Mouse (Mus musculus) heart, embryonic 14.5 days (tissue): ENCODE results near the gene Wapl. TPM values are rescaled to one million over a fixed set of nuclear protein-coding genes. Genes with fewer than 3 reads are reported as not detected.
A peak's percentile ranks its signal among the peaks of the same experiment; 100 is the strongest.

Experiments used
- ATAC-seq: fragments of 200-750 bp; cut with Nextera tagmentation; 2 replicates; pipeline ENCODE4 v1.8.0; 2017; ENCODE audit warnings: low read depth, moderate TSS enrichment; ENCODE audit not compliant: insufficient number of reproducible peaks, insufficient read depth, low FRiP score
- H3K27ac ChIP-seq, 2 experiments: fragments of 200-500 bp in 1 of 2; fragments of 300-500 bp in 1 of 2; sonication (generic) in 1 of 2; replicated peaks in 1 of 2; 2 replicates each; pipeline ENCODE4 v1.5.1; 2012 to 2014; ENCODE audit warnings: low read depth in 2 of 2, low read length in 2 of 2, control low read depth in 1 of 2, mild to moderate bottlenecking in 1 of 2, mixed read lengths in 1 of 2; ENCODE audit not compliant: control insufficient read depth in 1 of 2, insufficient read depth in 1 of 2
- H3K27me3 ChIP-seq: fragments of 300-500 bp; sonication (generic); 2 replicates; pipeline ENCODE4 v1.6.1; 2014; ENCODE audit warnings: mild to moderate bottlenecking, low read length, control low read depth; ENCODE audit not compliant: control insufficient read depth, insufficient read depth
- H3K36me3 ChIP-seq: fragments of 300-500 bp; sonication (generic); 2 replicates; pipeline ENCODE4 v1.6.1; 2014; ENCODE audit warnings: mild to moderate bottlenecking, control low read depth, low read length, mixed read lengths; ENCODE audit not compliant: control insufficient read depth, insufficient read depth
- H3K4me1 ChIP-seq, 2 experiments: fragments of 200-500 bp in 1 of 2; fragments of 300-500 bp in 1 of 2; sonication (generic) in 1 of 2; 2 replicates each; pipeline ENCODE4 v1.6.1; 2012 to 2014; ENCODE audit warnings: low read length in 2 of 2, control low read depth in 1 of 2, mixed read lengths in 1 of 2; ENCODE audit not compliant: control insufficient read depth in 2 of 2, insufficient read depth in 2 of 2
- H3K4me2 ChIP-seq: fragments of 300-500 bp; sonication (generic); 2 replicates; pipeline ENCODE4 v1.6.1; 2014; ENCODE audit warnings: mild to moderate bottlenecking, low read length
- H3K4me3 ChIP-seq, 2 experiments: fragments of 200-500 bp in 1 of 2; fragments of 300-500 bp in 1 of 2; sonication (generic) in 1 of 2; 2 replicates each; pipeline ENCODE4 v1.5.1; 2012 to 2014; ENCODE audit warnings: low read length in 2 of 2, mild to moderate bottlenecking in 2 of 2, control low read depth in 1 of 2, low read depth in 1 of 2, moderate library complexity in 1 of 2; ENCODE audit not compliant: control insufficient read depth in 1 of 2, insufficient read depth in 1 of 2
- H3K9ac ChIP-seq: fragments of 300-500 bp; sonication (generic); 2 replicates; pipeline ENCODE4 v1.6.1; 2014; ENCODE audit warnings: mild to moderate bottlenecking, low read length
- H3K9me3 ChIP-seq: fragments of 300-500 bp; sonication (generic); 2 replicates; pipeline ENCODE4 v1.6.1; 2016; ENCODE audit warnings: low read length, control low read depth; ENCODE audit not compliant: control insufficient read depth
- WGBS: fragments of 180-500 bp; shearing (Covaris S2); extraction: QIAGEN DNeasy Blood & Tissue Kit; methylation state at CpG from one replicate; pipeline ENCODE4 v1.1.7; 2014; 5-methylcytosine and 5-hydroxymethylcytosine counted together
- polyA plus RNA-seq: library from polyadenylated mRNA; unstranded; fragments of >200 nt; fragmentation: Nextera tagmentation; extraction: Ambion mirVana; gene quantifications from 2 replicates; pipeline ENCODE4 v1.2.1, GENCODE M21; 2014

Gene Wapl
- polyA plus RNA-seq, 1 experiment from 2014 or later = 19.9 TPM

DNA sequence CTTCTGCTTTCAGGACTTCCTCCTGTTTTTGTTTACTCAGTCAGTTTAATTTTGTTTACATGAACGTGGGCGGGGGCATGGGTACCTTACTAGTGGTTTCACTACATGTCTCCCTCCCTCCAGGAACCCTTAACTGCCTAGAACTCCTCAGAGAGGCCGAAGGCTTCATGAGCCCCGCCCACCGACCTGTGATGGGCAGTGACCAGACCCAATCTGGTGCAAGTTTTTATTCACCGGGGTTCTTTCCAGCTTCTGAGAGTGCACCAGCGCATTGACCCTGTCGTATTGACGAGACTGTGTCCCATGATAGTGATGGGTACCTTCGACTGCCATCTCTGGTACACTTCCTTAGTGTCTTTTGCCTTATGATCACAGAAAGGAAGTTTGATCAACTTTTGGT is 94.6 kb downstream of the Wapl start:
- Histone ChIP-seq H3K36me3 (no peaks in the 10 kb centered on the region), H3K4me3 (peak overlapping the region; percentile 33 to 53; a peak in 3 of 4 replicates), H3K4me2 (peak overlapping the region; percentile 99), H3K4me1 (peaks cover 4 to 6% of the 10 kb centered on the region in 2 experiments; a peak in 2 of 4 replicates), H3K9me3 (no peaks in the 10 kb centered on the region), H3K27ac (no peak overlapping the region), H3K9ac (peak overlapping the region; percentile 71; the same call in 1 of the 2 replicates), H3K27me3 (no peaks in the 10 kb centered on the region; the same call in 1 of the 2 replicates)
- 2% methylated on average over 10 of the region's 10 CpGs for WGBS
- ATAC-seq = peak; percentile 56

DNA sequence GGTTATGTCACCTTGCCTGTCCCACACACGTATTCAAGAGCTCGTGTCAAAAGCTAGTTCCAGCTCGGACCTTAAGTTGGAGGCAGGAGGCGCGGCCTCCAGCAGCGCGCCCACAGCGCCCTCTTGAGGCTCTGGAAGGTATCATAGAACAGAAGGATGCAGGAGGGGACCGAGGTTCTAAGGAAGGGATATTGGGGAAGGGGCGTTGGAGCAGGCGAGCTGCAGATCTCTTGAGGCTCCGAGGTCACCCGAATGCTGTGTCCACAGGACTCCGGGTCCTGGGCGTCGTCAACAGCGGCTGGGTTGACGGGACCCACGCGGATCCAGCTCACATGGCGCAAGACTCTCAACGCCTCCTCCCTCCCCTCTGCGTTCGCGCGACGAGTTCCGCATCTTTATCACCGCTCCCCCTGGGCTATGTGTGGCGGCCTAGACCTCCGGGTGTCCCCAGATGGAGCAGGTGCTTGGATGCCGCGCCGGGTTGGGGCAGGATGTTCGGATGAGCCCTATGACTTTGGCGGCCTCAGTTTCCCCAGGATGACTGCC is 95.4 kb downstream of the Wapl start:
- Histone ChIP-seq H3K4me2 (peak overlapping the region; percentile 99), H3K4me1 (peaks cover 4 to 6% of the 10 kb centered on the region in 2 experiments; a peak in 2 of 4 replicates), H3K27me3 (no peaks in the 10 kb centered on the region; the same call in 1 of the 2 replicates), H3K9ac (peak overlapping the region; percentile 71), H3K36me3 (no peaks in the 10 kb centered on the region), H3K4me3 (peak overlapping the region; percentile 42 to 53), H3K9me3 (no peaks in the 10 kb centered on the region), H3K27ac (no peak overlapping the region)
- peak; percentile 57; the same call in 1 of the 2 replicates for ATAC-seq
- under 1% methylated on average over 36 of the region's 36 CpGs for WGBS

DNA sequence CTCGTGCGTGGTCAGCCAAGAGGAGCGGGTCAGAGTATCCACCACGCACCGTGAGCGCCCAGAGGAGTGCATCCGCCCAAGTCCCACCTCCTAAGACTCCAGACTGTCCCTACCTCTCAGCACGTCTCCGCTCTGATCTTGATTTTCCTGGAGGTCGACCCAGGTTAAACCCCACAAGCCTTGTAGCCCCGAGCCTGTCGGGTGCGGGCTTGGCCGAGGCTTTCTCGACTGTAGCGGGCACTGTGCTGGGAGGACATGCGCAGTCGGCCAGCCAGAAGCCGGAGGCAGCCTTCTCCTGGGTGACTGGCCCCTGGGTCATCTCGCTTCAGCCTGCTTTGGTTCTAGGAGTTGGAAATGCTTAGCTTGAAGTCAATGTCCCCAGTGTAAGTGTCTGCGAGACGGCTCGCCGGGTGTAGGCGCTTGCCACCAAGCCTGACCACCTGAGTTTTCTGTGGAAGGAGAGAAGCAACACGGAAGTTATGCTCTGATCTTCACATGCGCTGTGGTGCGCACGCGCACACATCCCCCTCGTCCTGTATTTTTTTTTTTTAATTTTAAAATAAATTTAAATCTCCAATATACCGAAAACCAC is 95.9 kb downstream of the Wapl start:
- H3K36me3 ChIP-seq = no peaks in the 10 kb centered on the region
- H3K4me2 ChIP-seq = peak overlapping the region; percentile 99
- 13% methylated on average over 32 of the region's 32 CpGs for WGBS
- no peak overlapping the region for H3K27ac ChIP-seq
- peak overlapping the region; percentile 42 to 53 for H3K4me3 ChIP-seq
- H3K9ac ChIP-seq = peak overlapping the region; percentile 71
- H3K27me3 ChIP-seq = no peaks in the 10 kb centered on the region; the same call in 1 of the 2 replicates
- no peaks in the 10 kb centered on the region for H3K9me3 ChIP-seq
- ATAC-seq = no peak
- peaks cover 4 to 6% of the 10 kb centered on the region in 2 experiments; a peak in 2 of 4 replicates for H3K4me1 ChIP-seq

DNA sequence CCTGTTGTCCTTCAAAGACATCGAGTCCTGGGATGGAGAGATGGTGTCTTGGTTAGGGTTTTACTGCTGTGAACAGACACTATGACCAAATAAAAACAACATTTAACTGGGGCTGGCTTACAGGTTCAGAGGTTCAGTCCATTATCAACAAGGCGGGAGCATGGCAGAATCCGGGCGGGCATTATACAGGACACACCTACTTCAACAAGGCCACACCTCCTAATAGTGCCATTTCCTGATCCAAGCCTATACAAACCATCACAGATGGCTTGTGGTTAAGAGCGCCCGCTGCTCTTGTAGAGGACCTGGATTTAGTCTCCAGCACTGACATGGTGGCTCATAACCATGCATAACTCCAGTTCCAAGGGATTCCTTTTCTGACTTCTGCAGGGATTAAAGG is 96.7 kb downstream of the Wapl start:
- Histone ChIP-seq H3K4me2 (no peak overlapping the region), H3K9ac (no peak overlapping the region), H3K4me3 (no peak overlapping the region), H3K4me1 (peaks cover 4 to 6% of the 10 kb centered on the region in 2 experiments; a peak in 2 of 4 replicates), H3K9me3 (no peaks in the 10 kb centered on the region), H3K27me3 (no peaks in the 10 kb centered on the region; the same call in 1 of the 2 replicates), H3K27ac (no peak overlapping the region), H3K36me3 (no peaks in the 10 kb centered on the region)
- 71% methylated on average over 6 of the region's 6 CpGs for WGBS
- no peak for ATAC-seq

DNA sequence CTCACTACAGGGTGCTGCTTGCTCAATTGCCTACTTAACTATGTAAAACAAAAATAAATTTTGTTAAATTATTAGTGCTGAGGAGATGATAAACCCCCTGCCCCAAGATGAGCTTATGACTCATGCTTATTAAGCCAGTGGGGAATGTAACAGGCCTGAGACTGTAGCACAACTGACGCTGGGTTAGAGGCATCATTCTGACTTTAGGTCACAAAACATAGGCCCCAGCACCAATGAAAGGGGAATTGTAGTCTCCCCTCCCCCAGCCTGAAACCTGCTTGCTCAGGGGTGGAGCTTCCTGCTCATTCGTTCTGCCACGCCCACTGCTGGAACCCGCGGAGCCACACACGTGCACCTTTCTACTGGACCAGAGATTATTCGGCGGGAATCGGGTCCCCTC is 97.9 kb downstream of the Wapl start:
- Histone ChIP-seq H3K36me3 (no peaks in the 10 kb centered on the region), H3K27ac (no peak overlapping the region), H3K27me3 (no peaks in the 10 kb centered on the region; the same call in 1 of the 2 replicates), H3K9me3 (peaks cover 8% of the 10 kb centered on the region; the same call in 1 of the 2 replicates), H3K4me1 (peaks cover 4 to 6% of the 10 kb centered on the region in 2 experiments; a peak in 2 of 4 replicates), H3K9ac (no peak overlapping the region), H3K4me3 (no peak overlapping the region), H3K4me2 (no peak overlapping the region)
- no peak for ATAC-seq
- WGBS = 46% methylated on average over 9 of the region's 9 CpGs

DNA sequence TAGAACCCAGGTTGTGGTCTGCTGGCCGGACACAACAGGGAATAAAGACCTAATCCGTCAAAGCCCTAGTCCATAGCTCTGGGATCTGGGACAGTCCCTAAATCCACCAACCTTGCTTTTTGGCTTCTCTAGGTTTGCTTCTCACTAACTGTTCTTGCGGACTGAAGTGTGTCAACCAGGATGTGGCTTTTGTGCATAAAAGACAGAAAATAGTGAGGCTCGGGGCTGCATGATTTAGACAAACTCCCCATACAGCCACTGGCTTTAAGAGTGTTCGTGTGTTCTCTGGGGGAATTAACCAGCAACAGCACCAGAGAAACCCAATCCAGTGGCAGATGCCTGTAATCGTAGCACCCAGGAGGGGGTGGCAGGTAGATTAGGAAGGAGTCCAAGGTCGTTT is 98.4 kb downstream of the Wapl start:
- H3K9me3 ChIP-seq = peaks cover 8% of the 10 kb centered on the region; the same call in 1 of the 2 replicates
- no peak overlapping the region for H3K9ac ChIP-seq
- ATAC-seq = no peak
- H3K4me3 ChIP-seq = no peak overlapping the region
- no peaks in the 10 kb centered on the region for H3K36me3 ChIP-seq
- no peak overlapping the region for H3K4me2 ChIP-seq
- H3K27ac ChIP-seq = no peak overlapping the region
- no peaks in the 10 kb centered on the region; the same call in 1 of the 2 replicates for H3K27me3 ChIP-seq
- 63% methylated on average over 7 of the region's 7 CpGs for WGBS
- peaks cover 4 to 6% of the 10 kb centered on the region in 2 experiments; a peak in 2 of 4 replicates for H3K4me1 ChIP-seq

DNA sequence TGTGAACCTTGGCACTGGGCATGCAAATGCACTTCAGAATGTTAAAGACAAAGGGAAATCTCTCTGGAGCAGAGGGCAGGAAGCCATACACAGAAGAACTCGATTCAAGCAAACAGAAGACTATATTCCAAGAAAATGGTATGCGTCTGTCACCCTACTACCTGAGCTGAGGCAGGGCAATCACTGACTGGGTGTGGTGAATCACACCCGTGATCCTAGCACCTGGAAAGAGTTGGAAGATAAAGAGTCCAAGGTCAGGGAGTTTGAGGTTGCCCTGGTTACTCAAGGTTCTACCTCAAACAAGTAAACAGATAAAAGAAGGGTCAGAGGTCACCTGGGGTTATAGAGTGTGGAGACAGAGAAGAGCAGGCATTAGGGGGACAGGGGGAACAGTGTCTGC is 100.0 kb downstream of the Wapl start:
- H3K4me3 ChIP-seq = no peak overlapping the region
- no peak overlapping the region for H3K4me2 ChIP-seq
- H3K4me1 ChIP-seq = peaks cover 2 to 4% of the 10 kb centered on the region in 2 experiments; a peak in 2 of 4 replicates
- 63% methylated on average over 3 of the region's 3 CpGs for WGBS
- H3K27ac ChIP-seq = no peak overlapping the region
- ATAC-seq = no peak
- H3K27me3 ChIP-seq = no peaks in the 10 kb centered on the region; the same call in 1 of the 2 replicates
- H3K9me3 ChIP-seq = peaks cover 8% of the 10 kb centered on the region; the same call in 1 of the 2 replicates
- H3K36me3 ChIP-seq = no peaks in the 10 kb centered on the region
- H3K9ac ChIP-seq = no peak overlapping the region
